Mouse (Mus musculus) limb, embryonic 14.5 days (tissue): ENCODE data around the gene Fastk. TPM values are rescaled to one million over a fixed set of nuclear protein-coding genes. Genes with fewer than 3 reads are reported as not detected.

ENCODE experiments used
- ATAC-seq: fragments of 200-750 bp; cut with Nextera tagmentation; 2 replicates; pipeline ENCODE4 v1.8.0; 2017; ENCODE audit warnings: low read depth, moderate number of reproducible peaks, moderate TSS enrichment; ENCODE audit not compliant: low FRiP score
- DNase-seq: peaks from one replicate; pipeline ENCODE4 v3.0.0-alpha.2; 2015; ENCODE audit warnings: low spot score
- H3K27ac ChIP-seq: fragments of 300-500 bp; sonication (generic); replicated peaks from 2 replicates; pipeline ENCODE4 v1.5.1; 2014; ENCODE audit warnings: low read depth, mild to moderate bottlenecking, low read length, moderate library complexity, mixed read lengths
- H3K27me3 ChIP-seq: fragments of 300-500 bp; sonication (generic); 2 replicates; pipeline ENCODE4 v1.6.1; 2014; ENCODE audit warnings: low read length, mixed read lengths; ENCODE audit not compliant: control insufficient read depth, insufficient read depth
- H3K36me3 ChIP-seq: fragments of 300-500 bp; sonication (generic); 2 replicates; pipeline ENCODE4 v1.6.1; 2014; ENCODE audit warnings: mild to moderate bottlenecking, low read length, moderate library complexity, mixed read lengths; ENCODE audit not compliant: control insufficient read depth, insufficient read depth
- H3K4me1 ChIP-seq: fragments of 300-500 bp; sonication (generic); 2 replicates; pipeline ENCODE4 v1.6.1; 2014; ENCODE audit warnings: antibody characterized with exemption, low read length, mixed read lengths; ENCODE audit not compliant: control insufficient read depth, insufficient read depth
- H3K4me2 ChIP-seq: fragments of 300-500 bp; sonication (generic); replicated peaks from 2 replicates; pipeline ENCODE4 v1.6.1; 2014; ENCODE audit warnings: low read depth, mild to moderate bottlenecking, low read length, moderate library complexity; ENCODE audit not compliant: severe bottlenecking
- H3K4me3 ChIP-seq: fragments of 300-500 bp; sonication (generic); replicated peaks from 2 replicates; pipeline ENCODE4 v1.5.1; 2014; ENCODE audit warnings: low read length
- H3K9ac ChIP-seq: fragments of 300-500 bp; sonication (generic); 2 replicates; pipeline ENCODE4 v1.6.1; 2014; ENCODE audit warnings: mild to moderate bottlenecking, low read depth, low read length, moderate library complexity; ENCODE audit not compliant: severe bottlenecking
- H3K9me3 ChIP-seq: fragments of 300-500 bp; sonication (generic); 2 replicates; pipeline ENCODE4 v1.6.1; 2016; ENCODE audit warnings: low read length; ENCODE audit not compliant: control insufficient read depth
- POLR2A ChIP-seq: fragments of 200-500 bp; IDR thresholded peaks from 2 replicates; pipeline ENCODE4 v1.8.0; 2012; ENCODE audit warnings: inconsistent platforms, mild to moderate bottlenecking, moderate library complexity, borderline replicate concordance; ENCODE audit not compliant: insufficient read depth, insufficient read length; ENCODE audit errors: extremely low read depth
- WGBS: fragments of 180-500 bp; shearing (Covaris S2); extraction: QIAGEN DNeasy Blood & Tissue Kit; methylation state at CpG from one replicate; pipeline ENCODE4 v1.1.7; 2014; 5-methylcytosine and 5-hydroxymethylcytosine counted together
- polyA plus RNA-seq, 2 experiments: library from polyadenylated mRNA; depleted of rRNA in 1 of 2; stranded (reverse) in 1 of 2; unstranded in 1 of 2; fragments of >200 nt; fragmentation: Nextera tagmentation in 1 of 2; extraction: Ambion mirVana in 1 of 2; gene quantifications; 2 replicates each; pipeline versions ENCODE4 v1.2.1 to v1.2.3; 2012 to 2014

Gene Fastk
- polyA plus RNA-seq, 2 experiments, result 120 to 295 TPM

GRCm38 (mm10) chr5:24389011-24389657 lies 56.0 kb downstream of the Fastk start:
- H3K27ac ChIP-seq, result no peak overlapping the region
- WGBS, result 47% methylated on average over 6 of the region's 7 CpGs
- no peak overlapping the region for H3K9ac ChIP-seq
- H3K4me2 ChIP-seq, result no peak overlapping the region
- no peaks in the 10 kb centered on the region for H3K36me3 ChIP-seq
- peaks cover 6% of the 10 kb centered on the region for H3K4me1 ChIP-seq
- no peak for TF ChIP-seq POLR2A
- ATAC-seq (no peak), DNase-seq (no peak)
- H3K9me3 ChIP-seq, result no peaks in the 10 kb centered on the region
- 0 out of 2 replicates have a peak, but pooled peaks cover 16% of the 10 kb centered on the region for H3K27me3 ChIP-seq
- no peak overlapping the region for H3K4me3 ChIP-seq

Other genes starting within 250 kb of the Fastk start
- gene Kcnh2, start 93.7 kb downstream of the Fastk start, polyA plus RNA-seq (2012; rRNA removed), result 16.2 and 26.5 TPM in 2 replicates
- gene Kcnh2, start 93.7 kb downstream of the Fastk start, polyA plus RNA-seq (2014; fragmentation: Nextera tagmentation; extraction: Ambion mirVana), result 2.8 and 3.8 TPM in 2 replicates
- gene Nos3, start 80.5 kb downstream of the Fastk start, polyA plus RNA-seq (2012; rRNA removed), result 7.3 and 7.4 TPM in 2 replicates
- gene Nos3, start 80.5 kb downstream of the Fastk start, polyA plus RNA-seq (2014; fragmentation: Nextera tagmentation; extraction: Ambion mirVana), result 4.8 and 6.1 TPM in 2 replicates
- gene Atg9b, start 53.1 kb downstream of the Fastk start, polyA plus RNA-seq (2012; rRNA removed), result 1.7 and 2.4 TPM in 2 replicates
- 0.54 and 1.3 TPM in 2 replicates for gene Atg9b, start 53.1 kb downstream of the Fastk start, polyA plus RNA-seq (2014; fragmentation: Nextera tagmentation; extraction: Ambion mirVana)
- 45.3 and 58.3 TPM in 2 replicates for gene Abcb8, start 51.6 kb downstream of the Fastk start, polyA plus RNA-seq (2012; rRNA removed)
- 35.8 and 37.3 TPM in 2 replicates for gene Abcb8, start 51.6 kb downstream of the Fastk start, polyA plus RNA-seq (2014; fragmentation: Nextera tagmentation; extraction: Ambion mirVana)
- gene Asic3, start 31.9 kb downstream of the Fastk start, polyA plus RNA-seq (2012; rRNA removed), result 3.0 and 6.2 TPM in 2 replicates
- 0.36 and 1.2 TPM in 2 replicates for gene Asic3, start 31.9 kb downstream of the Fastk start, polyA plus RNA-seq (2014; fragmentation: Nextera tagmentation; extraction: Ambion mirVana)
- gene Cdk5, start 21.8 kb downstream of the Fastk start, polyA plus RNA-seq (2012; rRNA removed), result 127 and 165 TPM in 2 replicates
- gene Cdk5, start 21.8 kb downstream of the Fastk start, polyA plus RNA-seq (2014; fragmentation: Nextera tagmentation; extraction: Ambion mirVana), result 51.7 TPM in 2 replicates
- gene Slc4a2, start 21.4 kb downstream of the Fastk start, polyA plus RNA-seq (2012; rRNA removed), result 69.1 and 84.1 TPM in 2 replicates
- 30.0 and 37.1 TPM in 2 replicates for gene Slc4a2, start 21.4 kb downstream of the Fastk start, polyA plus RNA-seq (2014; fragmentation: Nextera tagmentation; extraction: Ambion mirVana)
- gene Tmub1, start 2.6 kb upstream of the Fastk start, polyA plus RNA-seq (2012; rRNA removed), result 29.8 and 35.5 TPM in 2 replicates
- 23.2 and 23.5 TPM in 2 replicates for gene Tmub1, start 2.6 kb upstream of the Fastk start, polyA plus RNA-seq (2014; fragmentation: Nextera tagmentation; extraction: Ambion mirVana)
- gene Agap3, start 6.9 kb upstream of the Fastk start, polyA plus RNA-seq (2012; rRNA removed), result 103 and 114 TPM in 2 replicates
- gene Agap3, start 6.9 kb upstream of the Fastk start, polyA plus RNA-seq (2014; fragmentation: Nextera tagmentation; extraction: Ambion mirVana), result 57.9 and 61.7 TPM in 2 replicates
- gene Gbx1, start 81.9 kb upstream of the Fastk start, polyA plus RNA-seq (2012; rRNA removed), result 0.04 and 0.05 TPM in 2 replicates
- not detected in 2 replicates for gene Gbx1, start 81.9 kb upstream of the Fastk start, polyA plus RNA-seq (2014; fragmentation: Nextera tagmentation; extraction: Ambion mirVana)
- gene Asb10, start 95.7 kb upstream of the Fastk start, polyA plus RNA-seq (2012; rRNA removed), result 2.7 and 3.8 TPM in 2 replicates
- gene Asb10, start 95.7 kb upstream of the Fastk start, polyA plus RNA-seq (2014; fragmentation: Nextera tagmentation; extraction: Ambion mirVana), result 0.62 and 1.1 TPM in 2 replicates
- 0.35 and 0.51 TPM in 2 replicates for gene 4931409K22Rik, start 111.5 kb upstream of the Fastk start, polyA plus RNA-seq (2012; rRNA removed)
- gene 4931409K22Rik, start 111.5 kb upstream of the Fastk start, polyA plus RNA-seq (2014; fragmentation: Nextera tagmentation; extraction: Ambion mirVana), result 0.12 and 0.17 TPM in 2 replicates
- 81.0 and 82.5 TPM in 2 replicates for gene Abcf2, start 132.2 kb upstream of the Fastk start, polyA plus RNA-seq (2012; rRNA removed)
- gene Abcf2, start 132.2 kb upstream of the Fastk start, polyA plus RNA-seq (2014; fragmentation: Nextera tagmentation; extraction: Ambion mirVana), result 94.3 TPM in 2 replicates
- gene Chpf2, start 141.5 kb upstream of the Fastk start, polyA plus RNA-seq (2012; rRNA removed), result 56.2 and 57.0 TPM in 2 replicates
- gene Chpf2, start 141.5 kb upstream of the Fastk start, polyA plus RNA-seq (2014; fragmentation: Nextera tagmentation; extraction: Ambion mirVana), result 21.3 and 23.1 TPM in 2 replicates
- gene Smarcd3, start 179.1 kb upstream of the Fastk start, polyA plus RNA-seq (2012; rRNA removed), result 91.5 and 93.6 TPM in 2 replicates
- 52.7 and 59.6 TPM in 2 replicates for gene Smarcd3, start 179.1 kb upstream of the Fastk start, polyA plus RNA-seq (2014; fragmentation: Nextera tagmentation; extraction: Ambion mirVana)
- 37.1 and 39.4 TPM in 2 replicates for gene Nub1, start 240.2 kb upstream of the Fastk start, polyA plus RNA-seq (2012; rRNA removed)
- gene Nub1, start 240.2 kb upstream of the Fastk start, polyA plus RNA-seq (2014; fragmentation: Nextera tagmentation; extraction: Ambion mirVana), result 33.4 and 35.1 TPM in 2 replicates